Mouse (Mus musculus): ENCODE results near the gene 4930562C15Rik.

DNA sequence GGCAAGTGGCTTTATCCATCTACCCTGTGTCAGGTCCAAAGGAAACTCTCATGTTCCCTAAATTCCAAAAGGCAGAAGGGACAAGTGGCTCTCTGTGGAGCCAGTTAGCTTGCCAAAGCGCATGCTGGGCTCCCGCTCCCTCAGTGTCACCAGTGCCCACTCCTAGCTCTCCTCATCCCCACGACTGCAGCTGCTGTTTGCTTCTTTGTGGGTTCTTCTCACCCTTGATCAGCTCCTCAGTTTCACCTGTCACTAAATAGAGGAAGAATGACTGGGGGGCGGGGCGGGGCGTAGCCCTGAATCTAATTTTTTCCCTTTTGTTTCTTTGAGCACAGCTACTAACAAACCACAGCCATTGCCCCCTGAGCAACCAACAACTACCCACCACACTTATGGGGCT is 63.7 kb downstream of the 4930562C15Rik start:
- TF ChIP-seq POLR2A (IDR thresholded peaks at IDR 0.05; ENCODE audit: extremely low read depth, insufficient read depth, low read length) (no peak), CTCF (IDR thresholded peaks at IDR 0.05; ENCODE audit: extremely low read depth, insufficient read depth, low read length) (no peak)
